8 mouse cellular contexts compared by ENCODE assay signal in the genomic region with DNA sequence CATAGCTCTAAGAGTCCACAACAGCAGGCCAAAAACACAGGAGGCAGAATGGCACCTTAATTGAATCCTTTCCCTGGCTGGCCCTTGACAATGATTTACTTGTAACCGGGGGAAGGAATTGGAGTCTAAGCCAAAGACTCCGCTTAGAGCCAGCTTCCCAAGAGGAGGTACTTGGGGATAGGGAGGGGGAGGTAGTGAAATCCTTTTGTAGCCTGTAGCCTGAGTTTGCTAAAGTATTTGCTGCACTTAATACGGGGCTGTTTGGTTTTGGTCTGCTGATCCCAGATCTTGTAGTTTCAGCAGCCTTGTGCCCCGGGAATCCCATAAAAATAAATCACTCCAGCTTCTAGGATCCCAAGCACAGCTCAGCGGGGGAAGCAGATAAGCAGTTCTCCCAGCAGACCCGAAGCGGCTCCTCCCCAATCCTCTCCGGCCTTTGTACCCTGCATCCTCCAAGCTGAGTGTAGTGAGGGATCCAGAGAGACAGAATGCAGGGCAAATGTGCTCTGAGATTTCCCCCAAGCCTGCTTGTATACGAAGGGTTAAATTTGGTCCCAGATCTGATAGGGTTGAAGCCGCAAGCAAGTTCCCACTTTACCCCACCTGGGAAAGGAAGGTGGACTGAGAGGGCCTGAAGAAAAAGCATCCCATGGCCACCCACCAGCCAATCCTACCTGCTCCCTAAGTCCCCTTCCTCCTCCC. TPM values are rescaled to one million over a fixed set of nuclear protein-coding genes. Genes with fewer than 3 reads are reported as not detected.
DNase-seq lines count a peak whose midpoint lies in the region; ATAC-seq and TF ChIP-seq lines count a peak whose summit lies in the region.

No protein-coding gene starts in this region.

- no peak for TF ChIP-seq POLR2A in kidney, adult 2 months (IDR thresholded peaks at IDR 0.05; ENCODE audit: low read depth, low read length)

- ATAC-seq in limb, embryonic 15.5 days (ENCODE audit: insufficient number of reproducible peaks, low FRiP score, low TSS enrichment, low read depth) = no peak
- ATAC-seq in neural tube, embryonic 11.5 days (ENCODE audit: insufficient read depth, low FRiP score, low TSS enrichment) = peak; percentile 35
- ATAC-seq in granulocyte monocyte progenitor cell, adult 5-6 weeks (replicated peaks; ENCODE audit: poor library complexity, severe bottlenecking) = no peak

- peak; percentile 23 for DNase-seq in layer of hippocampus, adult 11-12 months (ENCODE audit: low spot score)
- DNase-seq in layer of hippocampus, adult 9-10 months (ENCODE audit: low spot score) = no peak
- peak; percentile 49 to 57 for DNase-seq in cerebellum, postnatal 10 days
- peak; percentile 16 for DNase-seq in heart, adult 8-10 months (ENCODE audit: low spot score)
- peak; percentile 92 for DNase-seq in kidney, adult 2 months
- DNase-seq in neural tube, embryonic 11.5 days (ENCODE audit: low spot score) = peak; percentile 51

- H3K4me1 ChIP-seq in kidney, adult 2 months (ENCODE audit: control insufficient read depth, insufficient read depth, low read length) = peaks cover 12% of the 10 kb centered on the region; the same call in 1 of the 2 replicates
- H3K4me1 ChIP-seq in limb, embryonic 15.5 days = peaks cover 19% of the 10 kb centered on the region
- H3K4me1 ChIP-seq in neural tube, embryonic 11.5 days (ENCODE audit: control insufficient read depth, insufficient read depth, low read length) = peaks cover 8% of the 10 kb centered on the region; the same call in 1 of the 2 replicates

- H3K4me3 ChIP-seq in kidney, adult 2 months (ENCODE audit: insufficient read depth, low read depth, low read length) = peak overlapping the region; percentile 100
- H3K4me3 ChIP-seq in limb, embryonic 15.5 days = peak overlapping the region; percentile 72
- H3K4me3 ChIP-seq in neural tube, embryonic 11.5 days (ENCODE audit: low read depth, low read length) = peak overlapping the region; percentile 66

- no peak for TF ChIP-seq CTCF in kidney, adult 2 months (conservative IDR thresholded peaks at IDR 0.05; ENCODE audit: insufficient read depth, insufficient read length, low read depth, low read length)

- no peaks in the 10 kb centered on the region for H3K27me3 ChIP-seq in kidney, adult 2 months (replicated peaks; ENCODE audit: control insufficient read depth, insufficient read depth, low read length)
- no peaks in the 10 kb centered on the region for H3K27me3 ChIP-seq in limb, embryonic 15.5 days
- no peaks in the 10 kb centered on the region for H3K27me3 ChIP-seq in neural tube, embryonic 11.5 days (ENCODE audit: control insufficient read depth, insufficient read depth, low read length)

- H3K9me3 ChIP-seq in limb, embryonic 15.5 days = no peaks in the 10 kb centered on the region
- no peaks in the 10 kb centered on the region for H3K9me3 ChIP-seq in neural tube, embryonic 11.5 days (ENCODE audit: control insufficient read depth, low read length)

- H3K27ac ChIP-seq in kidney, adult 2 months (ENCODE audit: insufficient read depth, low read depth, low read length) = peak overlapping the region; percentile 100
- peak overlapping the region; percentile 89 for H3K27ac ChIP-seq in limb, embryonic 15.5 days
- H3K27ac ChIP-seq in neural tube, embryonic 11.5 days (ENCODE audit: low read depth, low read length) = peak overlapping the region; percentile 73; the same call in 1 of the 2 replicates

- H3K4me2 ChIP-seq in limb, embryonic 15.5 days = peak overlapping the region; percentile 99
- H3K4me2 ChIP-seq in neural tube, embryonic 11.5 days (ENCODE audit: low read depth) = peak overlapping the region; percentile 100

- WGBS in kidney, adult 2 months = 8% methylated on average over 10 of the region's 10 CpGs
- 6% methylated on average over 10 of the region's 10 CpGs for WGBS in limb, embryonic 15.5 days
- under 1% methylated on average over 10 of the region's 10 CpGs for WGBS in neural tube, embryonic 11.5 days

- H3K36me3 ChIP-seq in kidney, adult 2 months (ENCODE audit: control insufficient read depth, insufficient read depth, low read length) = no peaks in the 10 kb centered on the region
- no peaks in the 10 kb centered on the region for H3K36me3 ChIP-seq in limb, embryonic 15.5 days
- no peaks in the 10 kb centered on the region for H3K36me3 ChIP-seq in neural tube, embryonic 11.5 days (ENCODE audit: control insufficient read depth, insufficient read depth, low read length)

- peak overlapping the region; percentile 51; the same call in 1 of the 2 replicates for H3K9ac ChIP-seq in limb, embryonic 15.5 days
- H3K9ac ChIP-seq in neural tube, embryonic 11.5 days (ENCODE audit: low read length) = peak overlapping the region; percentile 55

RNA-seq across cellular contexts. Expression of a gene that starts 31.3 kb away (rescaled TPM):
- total RNA-seq in heart, adult 8-10 months (2022) = 1 to 10 TPM; 5.9 to 8.4 (median 7.2) TPM
- polyA plus RNA-seq in kidney, adult 2 months (2012; rRNA removed) = 18.1 and 21.1 TPM in 2 replicates
- polyA plus RNA-seq in limb, embryonic 15.5 days (2015; fragmentation: Nextera tagmentation; extraction: Ambion mirVana) = 7.3 and 8.7 TPM in 2 replicates
- polyA plus RNA-seq in neural tube, embryonic 11.5 days (2014; fragmentation: Nextera tagmentation; extraction: Ambion mirVana) = 11.3 and 11.7 TPM in 2 replicates
- total RNA-seq in granulocyte monocyte progenitor cell, adult 5-6 weeks (2014; fragmentation: Nextera tagmentation) = 8.9 and 9.8 TPM in 2 replicates
- 7.9 and 9.0 TPM in 2 replicates for total RNA-seq in granulocyte monocyte progenitor cell, adult 5-6 weeks (2017)
